Mouse (Mus musculus) heart, adult 2 months (tissue): Measurements from ENCODE around the gene Gm21188. TPM values are rescaled to one million over a fixed set of nuclear protein-coding genes. Genes with fewer than 3 reads are reported as not detected.

ENCODE experiments used
- polyA plus RNA-seq: library from polyadenylated mRNA; depleted of rRNA; stranded (reverse); fragments of >200 nt; gene quantifications from 2 replicates; pipeline ENCODE4 v1.2.3, GENCODE M21; 2012; rRNA removed
- total RNA-seq, 2 experiments: library from RNA; stranded (reverse); gene quantifications; 2 replicates each; pipeline ENCODE4 v1.2.3; 2021

Gm21188 gene
- total and polyA plus RNA-seq, 3 experiments = 0.23 to 0.29 TPM; not detected in 1

Other genes with a start within 250 kb of the Gm21188 start
- gene AF067063, start 222.0 kb downstream of the Gm21188 start, total RNA-seq = not detected
- gene AF067063, start 222.0 kb downstream of the Gm21188 start, polyA plus RNA-seq = not detected in 2 replicates
- gene D13Ertd608e, start 216.2 kb downstream of the Gm21188 start, total RNA-seq = not detected
- not detected in 2 replicates for gene D13Ertd608e, start 216.2 kb downstream of the Gm21188 start, polyA plus RNA-seq
- gene Tcstv1, start 157.4 kb downstream of the Gm21188 start, total RNA-seq = not detected
- not detected in 2 replicates for gene Tcstv1, start 157.4 kb downstream of the Gm21188 start, polyA plus RNA-seq
- gene Gm21761, start 122.9 kb downstream of the Gm21188 start, total RNA-seq = not detected
- gene Gm21761, start 122.9 kb downstream of the Gm21188 start, polyA plus RNA-seq = not detected in 2 replicates
- not detected for gene B020031M17Rik, start 101.4 kb downstream of the Gm21188 start, total RNA-seq
- gene B020031M17Rik, start 101.4 kb downstream of the Gm21188 start, polyA plus RNA-seq = not detected in 2 replicates
- gene Gm36079, start 25.2 kb downstream of the Gm21188 start, total RNA-seq = not detected
- gene Gm36079, start 25.2 kb downstream of the Gm21188 start, polyA plus RNA-seq = not detected in 2 replicates
- gene Gm20767, start 88.1 kb upstream of the Gm21188 start, total RNA-seq = not detected
- gene Gm20767, start 88.1 kb upstream of the Gm21188 start, polyA plus RNA-seq = not detected in 2 replicates
- not detected for gene Gm21818, start 120.2 kb upstream of the Gm21188 start, total RNA-seq
- not detected in 2 replicates for gene Gm21818, start 120.2 kb upstream of the Gm21188 start, polyA plus RNA-seq
- gene Gm21762, start 163.8 kb upstream of the Gm21188 start, total RNA-seq = not detected
- gene Gm21762, start 163.8 kb upstream of the Gm21188 start, polyA plus RNA-seq = not detected in 2 replicates
- gene Gm21731, start 186.9 kb upstream of the Gm21188 start, total RNA-seq = not detected
- not detected in 2 replicates for gene Gm21731, start 186.9 kb upstream of the Gm21188 start, polyA plus RNA-seq
- not detected for gene AF067061, start 210.9 kb upstream of the Gm21188 start, total RNA-seq
- not detected in 2 replicates for gene AF067061, start 210.9 kb upstream of the Gm21188 start, polyA plus RNA-seq
- not detected for gene BC147527, start 248.2 kb upstream of the Gm21188 start, total RNA-seq
- gene BC147527, start 248.2 kb upstream of the Gm21188 start, polyA plus RNA-seq = 0.08 TPM in 1 of 2 replicates, not detected in the other